Mouse (Mus musculus) small intestine, adult 2 months (tissue): ENCODE data around the gene Zfhx3. TPM values are rescaled to one million over a fixed set of nuclear protein-coding genes. Genes with fewer than 3 reads are reported as not detected.

ENCODE experiments used
- H3K27ac ChIP-seq: fragments of 200-500 bp; 2 replicates; pipeline ENCODE4 v1.5.1; 2012; ENCODE audit warnings: low read depth, low read length, control low read depth, inconsistent platforms; ENCODE audit not compliant: insufficient read depth
- H3K27me3 ChIP-seq: fragments of 200-500 bp; 2 replicates; pipeline ENCODE4 v1.6.1; 2012; ENCODE audit warnings: mild to moderate bottlenecking, moderate library complexity, low read length, inconsistent platforms; ENCODE audit not compliant: control insufficient read depth, insufficient read depth
- H3K36me3 ChIP-seq: fragments of 200-500 bp; 2 replicates; pipeline ENCODE4 v1.6.1; 2012; ENCODE audit warnings: mild to moderate bottlenecking, low read length, control low read depth, inconsistent platforms; ENCODE audit not compliant: control insufficient read depth, insufficient read depth
- H3K4me1 ChIP-seq: fragments of 200-500 bp; 2 replicates; pipeline ENCODE4 v1.6.1; 2012; ENCODE audit warnings: low read length, inconsistent platforms, mixed read lengths; ENCODE audit not compliant: control insufficient read depth, insufficient read depth, insufficient read length
- H3K4me3 ChIP-seq: fragments of 200-500 bp; 2 replicates; pipeline ENCODE4 v1.5.1; 2012; ENCODE audit warnings: low read depth, mild to moderate bottlenecking, control low read depth, inconsistent platforms, low read length, moderate library complexity
- CTCF ChIP-seq: fragments of 200-500 bp; IDR thresholded peaks from 2 replicates; pipeline ENCODE4 v1.5.1; 2012; ENCODE audit warnings: low read depth, mild to moderate bottlenecking, control low read depth, inconsistent platforms, low read length, moderate library complexity, mixed read lengths; ENCODE audit not compliant: insufficient replicate concordance, insufficient read length; ENCODE audit errors: extremely low read depth
- POLR2A ChIP-seq: fragments of 200-500 bp; IDR thresholded peaks from 2 replicates; pipeline ENCODE4 v1.6.1; 2012; ENCODE audit warnings: low read depth, mild to moderate bottlenecking, control low read depth, inconsistent platforms, low read length, moderate library complexity
- WGBS: fragments of 180-500 bp; shearing (Covaris S2); methylation state at CpG from one replicate; pipeline ENCODE4 v1.1.7; 2018; 5-methylcytosine and 5-hydroxymethylcytosine counted together
- polyA plus RNA-seq: library from polyadenylated mRNA; depleted of rRNA; stranded (reverse); fragments of >200 nt; gene quantifications from 2 replicates; pipeline ENCODE4 v1.2.3, GENCODE M21; 2012

Zfhx3 gene
- polyA plus RNA-seq, 1 experiment = 2.0 TPM

DNA sequence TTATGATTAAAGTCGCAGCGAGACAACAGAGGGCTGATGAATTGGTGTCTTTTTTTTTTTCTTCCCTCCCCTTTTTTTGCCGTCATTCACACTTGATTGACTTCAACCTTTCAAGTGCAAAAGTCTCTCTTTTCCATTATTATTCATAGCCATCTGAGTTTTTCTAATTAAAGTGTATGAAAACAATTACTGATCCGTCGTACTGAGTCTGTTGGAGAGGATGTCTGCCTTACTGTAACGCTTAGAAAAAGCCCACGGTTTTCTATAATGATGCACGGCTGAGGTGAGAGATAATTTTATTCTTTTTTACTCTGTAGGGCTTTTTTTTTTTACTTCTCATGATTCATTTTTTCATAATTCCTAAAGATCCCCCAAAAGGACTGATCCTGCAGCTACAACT is 1000.2 kb downstream of the Zfhx3 start:
- H3K4me3 ChIP-seq = no peak overlapping the region
- no peak for TF ChIP-seq CTCF
- TF ChIP-seq POLR2A = no peak
- no peaks in the 10 kb centered on the region for H3K27me3 ChIP-seq
- WGBS = 94% methylated on average over 8 of the region's 8 CpGs
- H3K36me3 ChIP-seq = peaks cover 27% of the 10 kb centered on the region
- no peaks in the 10 kb centered on the region for H3K4me1 ChIP-seq
- no peak overlapping the region for H3K27ac ChIP-seq

DNA sequence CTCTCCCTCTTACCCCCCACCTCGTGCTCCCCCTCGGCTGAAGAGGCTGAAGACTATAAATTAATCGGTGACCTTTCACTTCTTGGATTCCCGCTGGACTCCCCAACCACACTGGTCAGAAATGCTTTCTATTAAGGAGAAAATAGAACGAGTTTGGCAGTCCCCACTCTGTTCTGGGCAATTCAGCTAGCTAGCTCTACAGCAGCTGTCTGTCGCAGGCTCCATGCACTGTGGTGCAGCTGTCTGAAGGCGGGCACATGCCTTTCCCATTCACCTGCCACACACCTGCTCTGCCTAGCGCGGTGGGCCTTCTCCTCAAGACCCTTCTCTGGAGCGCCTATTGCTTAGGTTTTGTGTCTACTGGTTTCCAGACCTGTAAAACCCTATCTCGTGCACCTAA is 1000.7 kb downstream of the Zfhx3 start:
- Histone ChIP-seq H3K36me3 (peaks cover 31% of the 10 kb centered on the region), H3K4me1 (no peaks in the 10 kb centered on the region), H3K27me3 (no peaks in the 10 kb centered on the region), H3K27ac (no peak overlapping the region), H3K4me3 (no peak overlapping the region)
- TF ChIP-seq POLR2A (no peak), CTCF (no peak)
- WGBS = 87% methylated on average over 11 of the region's 11 CpGs

DNA sequence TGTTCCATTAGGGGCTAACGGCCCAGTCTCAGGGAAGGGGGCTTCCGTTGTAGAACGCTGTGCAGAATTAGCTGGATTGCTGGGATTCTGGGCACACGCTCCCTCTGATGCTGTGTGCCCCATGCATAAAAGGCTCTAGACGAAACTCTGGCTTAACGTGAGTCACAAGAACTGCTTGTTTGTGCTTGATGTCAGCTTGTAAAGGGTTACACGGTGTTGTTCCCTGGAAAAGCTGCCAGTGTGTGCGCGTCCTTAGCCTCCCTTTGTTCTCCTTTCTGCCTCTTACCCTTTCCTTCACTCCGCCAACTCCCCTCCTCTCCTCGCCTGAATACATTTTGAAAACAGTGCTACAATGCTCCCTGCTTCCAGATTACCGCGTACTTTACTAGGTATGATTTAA is 1001.9 kb downstream of the Zfhx3 start:
- H3K4me3 ChIP-seq = no peak overlapping the region
- peaks cover 38% of the 10 kb centered on the region for H3K36me3 ChIP-seq
- no peak overlapping the region for H3K27ac ChIP-seq
- H3K27me3 ChIP-seq = no peaks in the 10 kb centered on the region
- TF ChIP-seq POLR2A = no peak
- no peak for TF ChIP-seq CTCF
- 95% methylated on average over 13 of the region's 13 CpGs for WGBS
- H3K4me1 ChIP-seq = no peaks in the 10 kb centered on the region

DNA sequence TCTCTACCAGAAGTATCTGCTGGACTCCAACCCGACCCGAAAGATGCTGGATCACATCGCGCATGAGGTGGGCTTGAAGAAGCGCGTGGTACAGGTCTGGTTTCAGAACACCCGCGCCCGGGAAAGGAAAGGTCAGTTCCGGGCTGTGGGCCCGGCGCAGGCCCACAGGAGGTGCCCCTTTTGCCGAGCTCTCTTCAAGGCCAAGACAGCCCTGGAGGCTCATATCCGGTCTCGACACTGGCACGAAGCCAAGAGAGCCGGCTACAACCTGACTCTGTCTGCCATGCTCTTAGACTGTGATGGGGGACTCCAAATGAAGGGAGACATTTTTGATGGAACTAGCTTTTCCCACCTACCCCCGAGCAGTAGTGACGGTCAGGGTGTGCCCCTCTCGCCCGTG is 1007.9 kb downstream of the Zfhx3 start:
- peaks cover 64% of the 10 kb centered on the region for H3K36me3 ChIP-seq
- no peak for TF ChIP-seq CTCF
- no peak for TF ChIP-seq POLR2A
- WGBS = 97% methylated on average over 21 of the region's 21 CpGs

GRCm38 (mm10) chr8:108951560-108951959 is 1009.1 kb downstream of the Zfhx3 start:
- Histone ChIP-seq H3K27ac (no peak overlapping the region), H3K4me1 (no peaks in the 10 kb centered on the region), H3K4me3 (no peak overlapping the region), H3K36me3 (peaks cover 67% of the 10 kb centered on the region), H3K27me3 (no peaks in the 10 kb centered on the region)
- TF ChIP-seq CTCF = no peak
- no peak for TF ChIP-seq POLR2A
- WGBS = 95% methylated on average over 12 of the region's 12 CpGs

More for the DNA sequence above, 1007.9 kb downstream of the Zfhx3 start:
- Histone ChIP-seq H3K27me3 (no peaks in the 10 kb centered on the region), H3K4me1 (no peaks in the 10 kb centered on the region), H3K4me3 (no peak overlapping the region), H3K27ac (no peak overlapping the region)

DNA sequence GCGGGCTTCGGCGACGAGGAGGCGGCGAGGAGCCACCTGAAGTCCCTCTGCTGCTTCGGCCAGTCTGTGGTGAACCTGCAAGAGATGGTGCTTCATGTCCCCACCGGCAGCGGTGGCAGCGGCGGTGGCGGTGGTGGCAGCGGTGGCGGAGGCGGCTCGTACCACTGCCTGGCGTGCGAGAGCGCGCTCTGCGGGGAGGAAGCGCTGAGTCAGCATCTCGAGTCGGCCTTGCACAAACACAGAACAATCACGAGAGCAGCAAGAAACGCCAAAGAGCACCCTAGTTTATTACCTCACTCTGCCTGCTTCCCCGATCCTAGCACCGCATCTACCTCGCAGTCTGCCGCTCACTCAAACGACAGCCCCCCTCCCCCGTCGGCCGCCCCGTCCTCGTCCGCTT is 1014.0 kb downstream of the Zfhx3 start:
- no peak for TF ChIP-seq POLR2A
- TF ChIP-seq CTCF = no peak
- peaks cover 26% of the 10 kb centered on the region for H3K36me3 ChIP-seq
- WGBS = 85% methylated on average over 37 of the region's 37 CpGs

GRCm38 (mm10) chr8:108962516-108962915 is 1020.1 kb downstream of the Zfhx3 start:
- H3K27ac ChIP-seq = no peak overlapping the region
- TF ChIP-seq POLR2A (no peak), CTCF (no peak)
- H3K4me3 ChIP-seq = no peak overlapping the region
- H3K4me1 ChIP-seq = no peaks in the 10 kb centered on the region
- H3K36me3 ChIP-seq = no peaks in the 10 kb centered on the region
- H3K27me3 ChIP-seq = no peaks in the 10 kb centered on the region
- WGBS = 78% methylated on average over 7 of the region's 7 CpGs

More for the DNA sequence above, 1014.0 kb downstream of the Zfhx3 start:
- Histone ChIP-seq H3K27me3 (no peaks in the 10 kb centered on the region), H3K4me1 (no peaks in the 10 kb centered on the region), H3K4me3 (no peak overlapping the region), H3K27ac (no peak overlapping the region)

DNA sequence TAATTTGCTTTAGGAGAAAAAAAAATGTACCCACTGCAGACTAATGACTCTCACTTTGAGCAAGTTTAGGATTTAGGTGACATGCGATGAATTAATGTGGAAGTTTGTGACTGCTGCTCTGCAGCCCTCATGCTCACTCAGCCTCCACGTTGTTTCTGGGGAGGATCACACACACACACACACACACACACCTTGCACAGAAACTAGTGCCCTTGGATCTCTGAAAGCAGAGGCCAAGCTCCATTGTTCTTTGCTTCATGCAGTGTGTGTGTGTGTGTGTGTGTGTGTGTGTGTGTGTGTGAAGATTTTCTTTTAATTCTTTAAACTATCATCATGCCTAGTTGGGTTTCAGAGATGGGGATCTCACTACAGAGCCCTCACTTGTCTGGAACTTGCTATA is 1020.7 kb downstream of the Zfhx3 start:
- TF ChIP-seq POLR2A = no peak
- H3K4me1 ChIP-seq = no peaks in the 10 kb centered on the region
- H3K27me3 ChIP-seq = no peaks in the 10 kb centered on the region
- H3K4me3 ChIP-seq = no peak overlapping the region
- H3K36me3 ChIP-seq = no peaks in the 10 kb centered on the region
- WGBS = 72% methylated on average over 2 of the region's 2 CpGs
- H3K27ac ChIP-seq = no peak overlapping the region
